Mouse (Mus musculus) testis, adult 2 months (tissue): ENCODE results near the gene Cyp2j5. TPM values are rescaled to one million over a fixed set of nuclear protein-coding genes. Genes with fewer than 3 reads are reported as not detected.

Experiments
- H3K27ac ChIP-seq: fragments of 200-500 bp; 2 replicates; pipeline ENCODE4 v1.5.1; 2012; ENCODE audit warnings: low read depth, low read length; ENCODE audit not compliant: control insufficient read depth, insufficient read depth
- H3K27me3 ChIP-seq: fragments of 200-500 bp; 2 replicates; pipeline ENCODE4 v1.6.1; 2012; ENCODE audit warnings: mild to moderate bottlenecking, low read length, moderate library complexity; ENCODE audit not compliant: control insufficient read depth, insufficient read depth
- H3K36me3 ChIP-seq: fragments of 200-500 bp; 2 replicates; pipeline ENCODE4 v1.6.1; 2012; ENCODE audit warnings: mild to moderate bottlenecking, low read length; ENCODE audit not compliant: control insufficient read depth, insufficient read depth
- H3K4me1 ChIP-seq: fragments of 200-500 bp; 2 replicates; pipeline ENCODE4 v1.6.1; 2012; ENCODE audit warnings: low read length; ENCODE audit not compliant: control insufficient read depth, insufficient read depth
- H3K4me3 ChIP-seq: fragments of 200-500 bp; 2 replicates; pipeline ENCODE4 v1.5.1; 2012; ENCODE audit warnings: low read depth, mild to moderate bottlenecking, low read length, moderate library complexity, mixed read lengths; ENCODE audit not compliant: control insufficient read depth
- CTCF ChIP-seq: fragments of 200-500 bp; IDR thresholded peaks from 2 replicates; pipeline ENCODE4 v1.5.1; 2012; ENCODE audit warnings: low read depth, mild to moderate bottlenecking, inconsistent platforms, low read length, moderate library complexity; ENCODE audit not compliant: control insufficient read depth, insufficient read depth, insufficient replicate concordance
- POLR2A ChIP-seq: fragments of 200-500 bp; IDR thresholded peaks from 2 replicates; pipeline ENCODE4 v1.6.1; 2012; ENCODE audit warnings: low read depth, mild to moderate bottlenecking, inconsistent platforms, low read length, moderate library complexity; ENCODE audit not compliant: control insufficient read depth
- polyA plus RNA-seq: library from polyadenylated mRNA; depleted of rRNA; stranded (reverse); fragments of >200 nt; gene quantifications from 2 replicates; pipeline ENCODE4 v1.2.3, GENCODE M21; 2012

Gene Cyp2j5
- polyA plus RNA-seq, 1 experiment = not detected

DNA sequence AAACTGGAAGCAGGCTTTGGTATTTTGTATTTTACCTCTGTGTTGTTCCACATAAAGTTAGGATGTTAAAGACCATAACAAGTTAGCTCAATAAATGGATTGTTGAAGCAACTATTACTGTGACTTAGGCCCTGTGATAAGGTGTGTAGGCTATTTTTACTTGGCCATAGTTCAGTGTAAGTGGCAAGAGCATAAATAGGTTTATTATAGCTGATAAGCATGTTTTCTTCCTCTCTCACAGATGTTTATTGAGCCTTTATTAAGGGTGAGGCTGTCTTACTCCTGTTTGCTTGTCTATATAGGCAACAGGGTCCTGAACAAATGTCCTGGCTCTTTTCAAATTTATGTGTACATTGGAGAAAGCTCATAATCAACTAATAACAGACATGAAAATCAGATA is 17.0 kb upstream of the Cyp2j5 start:
- TF ChIP-seq CTCF = no peak
- no peak for TF ChIP-seq POLR2A
- H3K4me3 ChIP-seq = no peak overlapping the region
- H3K27ac ChIP-seq = no peak overlapping the region
- H3K4me1 ChIP-seq = no peaks in the 10 kb centered on the region
- H3K36me3 ChIP-seq = no peaks in the 10 kb centered on the region
- no peaks in the 10 kb centered on the region for H3K27me3 ChIP-seq

DNA sequence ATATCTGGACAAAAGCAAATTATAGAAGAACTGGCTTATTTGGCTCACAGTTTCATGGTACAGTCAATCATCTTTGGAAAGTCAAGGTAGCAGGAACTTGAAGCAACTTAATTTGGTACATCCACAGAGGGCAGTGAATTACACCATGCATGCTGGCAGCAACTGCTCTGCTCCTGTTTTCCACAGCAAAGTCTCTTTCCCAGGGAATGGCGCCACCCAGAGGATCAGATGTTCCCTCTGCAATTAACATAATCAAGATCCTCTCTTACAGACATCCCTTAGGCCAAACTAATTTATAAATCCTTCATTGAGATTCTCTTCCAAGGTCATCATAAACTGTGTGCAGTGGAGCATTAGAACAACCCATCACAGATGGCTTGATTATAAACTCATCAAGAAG is 16.3 kb upstream of the Cyp2j5 start:
- H3K4me3 ChIP-seq = no peak overlapping the region
- no peaks in the 10 kb centered on the region for H3K27me3 ChIP-seq
- no peaks in the 10 kb centered on the region for H3K36me3 ChIP-seq
- no peak overlapping the region for H3K27ac ChIP-seq
- H3K4me1 ChIP-seq = no peaks in the 10 kb centered on the region
- TF ChIP-seq CTCF (no peak), POLR2A (no peak)

DNA sequence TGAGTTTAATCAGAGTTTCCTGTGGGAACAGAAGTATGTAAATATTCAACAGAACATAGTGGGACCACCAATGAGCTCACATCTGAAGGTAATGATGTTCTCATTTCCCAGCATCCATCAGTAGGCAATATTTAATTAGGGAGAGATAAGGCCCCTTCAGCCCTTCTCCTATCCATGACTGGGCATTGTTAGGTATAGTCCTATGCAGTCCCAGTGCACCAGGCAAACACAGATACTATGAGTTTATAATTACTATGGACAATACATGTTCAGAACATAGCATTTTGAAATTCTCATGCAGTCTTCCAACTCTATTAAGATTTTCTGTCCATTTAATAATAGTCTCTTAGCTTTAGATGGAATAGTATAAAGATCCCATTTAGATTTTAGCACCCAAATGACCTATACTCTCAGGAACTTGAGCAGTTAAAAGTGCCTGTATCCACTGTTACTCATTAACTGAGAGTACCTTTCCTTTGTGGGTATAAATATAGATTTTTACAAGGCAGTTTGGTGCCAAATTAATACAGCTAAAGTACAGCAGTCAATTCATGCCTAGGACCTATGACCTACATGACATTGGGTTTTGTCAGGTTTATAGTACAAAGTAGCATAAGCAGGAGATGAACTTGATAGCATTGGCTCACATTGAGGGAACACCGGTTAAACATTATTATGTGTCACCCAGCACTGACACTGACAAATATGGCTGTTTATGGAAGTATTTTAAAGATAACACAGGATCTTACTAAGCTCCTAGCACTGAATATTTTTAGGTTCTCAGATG is 907 bp upstream of the Cyp2j5 start:
- Histone ChIP-seq H3K4me3 (no peak overlapping the region), H3K27me3 (no peaks in the 10 kb centered on the region), H3K36me3 (no peaks in the 10 kb centered on the region), H3K4me1 (no peaks in the 10 kb centered on the region), H3K27ac (no peak overlapping the region)
- TF ChIP-seq POLR2A = no peak
- no peak for TF ChIP-seq CTCF

DNA sequence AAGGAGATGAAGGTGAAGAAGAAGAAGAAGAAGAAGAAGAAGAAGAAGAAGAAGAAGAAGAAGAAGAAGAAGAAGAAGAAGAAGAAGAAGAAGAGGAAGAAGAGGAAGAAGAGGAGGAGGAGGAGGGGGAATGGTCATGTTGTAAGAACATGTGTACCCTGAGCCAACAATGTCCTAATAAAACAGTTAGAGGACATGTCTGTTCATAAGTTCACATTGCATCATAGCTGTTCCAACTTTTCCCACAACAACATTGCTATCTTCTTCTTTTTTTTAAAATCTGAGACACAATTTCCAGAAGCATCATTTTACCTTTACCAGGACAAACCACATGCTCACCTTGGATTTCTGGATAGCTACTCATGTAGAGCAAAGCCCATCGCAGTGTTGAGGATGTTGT is 28.5 kb downstream of the Cyp2j5 start:
- no peaks in the 10 kb centered on the region for H3K36me3 ChIP-seq
- no peak overlapping the region for H3K4me3 ChIP-seq
- H3K27me3 ChIP-seq = no peaks in the 10 kb centered on the region
- H3K4me1 ChIP-seq = no peaks in the 10 kb centered on the region
- no peak overlapping the region for H3K27ac ChIP-seq
- TF ChIP-seq POLR2A (no peak), CTCF (no peak)

DNA sequence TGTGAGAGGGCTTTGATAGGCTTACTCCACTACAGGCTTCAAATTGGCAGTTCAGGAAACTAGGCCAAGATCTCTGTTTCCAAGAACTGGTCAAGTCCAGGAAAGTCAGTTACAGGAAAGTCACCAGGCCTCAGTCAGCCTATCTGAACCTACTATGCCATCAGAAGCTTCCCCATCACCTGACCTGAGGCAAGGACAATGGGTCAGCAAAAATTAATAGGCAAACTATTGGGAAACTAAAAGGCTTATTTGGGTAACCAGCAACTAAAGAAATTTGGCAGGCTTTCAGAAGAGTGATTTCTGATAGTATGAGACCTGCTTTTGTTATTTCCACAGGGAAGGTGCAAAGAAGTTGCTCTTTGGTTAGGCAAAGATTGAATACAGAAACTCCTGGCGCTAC is 41.5 kb downstream of the Cyp2j5 start:
- Histone ChIP-seq H3K4me3 (no peak overlapping the region), H3K4me1 (no peaks in the 10 kb centered on the region), H3K27me3 (no peaks in the 10 kb centered on the region), H3K27ac (no peak overlapping the region), H3K36me3 (no peaks in the 10 kb centered on the region)
- TF ChIP-seq POLR2A = no peak

DNA sequence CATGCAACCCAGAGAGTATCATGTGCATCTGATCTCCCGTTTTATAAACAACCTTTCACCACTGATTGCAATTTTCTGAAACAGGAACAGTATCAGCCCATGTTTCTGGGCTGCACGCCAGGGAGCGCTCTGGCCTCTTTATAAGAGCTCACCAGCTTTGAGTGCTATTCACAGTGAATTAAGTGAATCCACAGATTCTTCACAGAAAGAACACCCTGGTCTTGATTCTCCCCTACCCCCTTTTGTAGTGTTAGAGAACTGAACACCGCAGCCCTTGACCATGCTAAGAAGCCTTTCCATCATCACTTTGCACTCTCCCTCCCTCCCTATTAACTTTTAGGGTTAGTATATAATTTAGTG is 72.2 kb downstream of the Cyp2j5 start:
- Histone ChIP-seq H3K27me3 (no peaks in the 10 kb centered on the region), H3K36me3 (no peaks in the 10 kb centered on the region), H3K27ac (peak overlapping the region; percentile 6; the same call in 1 of the 2 replicates), H3K4me1 (no peaks in the 10 kb centered on the region; the same call in 1 of the 2 replicates), H3K4me3 (no peak overlapping the region)
- TF ChIP-seq CTCF = no peak
- no peak for TF ChIP-seq POLR2A

DNA sequence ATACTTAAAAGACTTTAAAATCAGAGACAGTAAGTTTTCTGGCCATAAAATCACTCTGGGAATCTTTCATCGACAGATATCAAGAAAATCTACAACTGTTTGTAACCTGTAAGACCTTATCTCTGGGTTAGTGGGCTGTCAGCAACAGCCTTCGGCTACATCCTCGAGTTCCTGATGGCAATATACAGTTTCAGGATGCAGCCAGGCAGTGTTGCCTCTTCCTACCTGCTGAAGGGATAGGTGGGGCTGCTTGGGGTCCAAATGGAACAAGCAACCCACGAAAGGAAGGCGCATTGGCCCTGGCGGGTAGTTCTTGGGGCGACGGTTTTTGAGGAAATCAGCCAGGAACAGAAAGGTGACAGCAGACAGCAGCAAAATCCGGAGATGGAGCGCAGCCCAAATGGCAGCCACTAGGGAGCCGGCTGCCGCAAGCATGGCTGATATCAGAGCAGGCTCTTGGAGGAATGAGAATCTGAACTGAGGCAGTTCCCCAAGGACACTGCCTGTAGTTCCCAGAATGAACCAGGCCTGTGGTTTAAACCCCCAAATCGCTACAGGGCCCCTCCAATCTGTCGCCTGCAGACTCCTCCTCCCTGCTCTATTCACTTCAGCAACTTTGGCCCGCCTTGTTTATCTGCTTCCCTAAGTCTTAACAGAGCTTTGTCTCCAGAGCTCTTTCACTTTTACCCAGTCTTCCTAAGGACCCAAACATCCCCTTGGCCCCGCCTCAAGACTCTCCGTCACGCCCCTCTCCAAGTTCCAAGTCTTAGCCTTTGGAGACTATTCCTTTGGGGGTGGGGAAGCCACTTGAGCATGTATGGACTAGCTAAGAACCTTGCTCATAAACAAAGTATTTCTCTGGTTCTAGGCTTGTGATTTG is 72.8 kb downstream of the Cyp2j5 start, which contains the start of gene Cyp2j9:
Gene Cyp2j9 (minus strand): TSS at position 668 of the 880 bp plus-strand sequence.
- TF ChIP-seq POLR2A (no peak), CTCF (no peak)
- Histone ChIP-seq H3K36me3 (no peaks in the 10 kb centered on the region), H3K27ac (peak within 1 kb of the TSS; percentile 63)

More for the DNA sequence above, 72.8 kb downstream of the Cyp2j5 start, which contains the start of gene Cyp2j9:
- no peaks in the 10 kb centered on the region; the same call in 1 of the 2 replicates for H3K4me1 ChIP-seq
- H3K27me3 ChIP-seq = no peaks in the 10 kb centered on the region
- H3K4me3 ChIP-seq = peak within 1 kb of the TSS; percentile 10
